Mouse (Mus musculus) monocyte, adult 5-6 weeks (primary cell): Measurements from ENCODE around the gene Smyd1. TPM values are rescaled to one million over a fixed set of nuclear protein-coding genes. Genes with fewer than 3 reads are reported as not detected.
"Not testable (repeated sequence)": the region's sequence is repeated elsewhere in the genome, so short reads cannot be mapped to it uniquely, and the experiment has no call there.

Source experiments
- ATAC-seq: fragments of 153-309, 156-312 bp; replicated peaks from 2 replicates; pipeline ENCODE4 v1.8.0; 2017; ENCODE audit warnings: mild to moderate bottlenecking; ENCODE audit not compliant: low TSS enrichment, insufficient number of reproducible peaks, severe bottlenecking, poor library complexity, low FRiP score
- total RNA-seq: library from RNA; stranded (forward); fragments of 200-1000, 200-491, 200-594 nt; gene quantifications from 3 replicates; pipeline ENCODE4 v1.2.3, GENCODE M21; 2017

Smyd1 gene
- total RNA-seq, 1 experiment from 2014 or later = not detected

DNA sequence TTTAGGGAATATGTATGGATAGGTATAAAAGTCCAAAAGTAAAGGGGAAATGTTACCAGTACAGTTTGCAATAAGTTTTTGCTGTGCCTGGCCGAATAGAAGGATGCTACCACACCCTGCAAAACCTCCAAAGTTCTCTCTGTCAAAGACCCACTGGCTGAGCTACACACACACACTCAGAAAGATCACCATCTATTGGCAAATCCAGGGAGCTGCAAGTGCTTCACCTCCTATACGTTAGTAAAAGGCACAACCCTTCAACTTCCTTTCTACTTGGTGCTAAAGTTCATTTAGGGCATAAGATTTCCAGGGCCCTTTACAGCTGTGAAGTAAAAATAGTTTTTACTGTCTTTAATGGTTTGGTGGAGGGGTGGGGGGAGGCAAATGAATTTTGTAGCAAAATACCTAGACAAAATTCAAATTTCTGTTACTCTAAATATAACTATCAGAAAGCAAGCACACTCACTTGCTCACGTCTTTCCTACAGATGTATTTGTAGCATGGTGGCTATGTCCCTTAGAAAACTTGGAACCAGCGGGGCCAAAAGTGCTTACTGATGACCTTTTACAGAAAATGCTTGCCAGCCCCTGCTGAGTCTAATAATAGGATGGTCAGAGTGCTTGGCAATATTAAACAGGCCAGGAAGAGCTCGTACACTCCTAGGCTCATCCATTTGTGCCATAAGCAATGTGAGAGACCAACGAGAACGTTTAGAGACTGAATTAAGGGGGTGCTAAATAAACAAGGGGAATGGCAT, 52.9 kb downstream of the Smyd1 start:
- ATAC-seq = no peak

DNA sequence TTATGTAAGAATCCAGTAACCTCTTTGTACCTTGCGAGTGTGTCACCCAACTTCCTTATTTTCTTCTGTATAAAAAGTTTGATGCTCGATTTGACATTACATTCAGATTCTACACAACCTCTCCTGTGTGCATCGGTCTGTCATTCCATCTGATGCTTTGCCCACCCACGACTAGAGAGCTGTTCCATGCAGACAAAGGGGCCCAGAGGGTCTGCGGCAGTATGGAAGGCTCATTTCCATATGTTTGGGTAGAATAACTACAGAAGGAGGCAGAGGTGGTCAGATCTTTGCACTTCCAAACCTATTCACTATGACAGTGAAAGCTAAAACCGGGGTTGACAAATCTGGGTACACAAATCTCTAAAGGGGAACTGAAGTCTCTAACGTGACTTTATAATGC, 54.4 kb downstream of the Smyd1 start:
- not testable (repeated sequence) for ATAC-seq

DNA sequence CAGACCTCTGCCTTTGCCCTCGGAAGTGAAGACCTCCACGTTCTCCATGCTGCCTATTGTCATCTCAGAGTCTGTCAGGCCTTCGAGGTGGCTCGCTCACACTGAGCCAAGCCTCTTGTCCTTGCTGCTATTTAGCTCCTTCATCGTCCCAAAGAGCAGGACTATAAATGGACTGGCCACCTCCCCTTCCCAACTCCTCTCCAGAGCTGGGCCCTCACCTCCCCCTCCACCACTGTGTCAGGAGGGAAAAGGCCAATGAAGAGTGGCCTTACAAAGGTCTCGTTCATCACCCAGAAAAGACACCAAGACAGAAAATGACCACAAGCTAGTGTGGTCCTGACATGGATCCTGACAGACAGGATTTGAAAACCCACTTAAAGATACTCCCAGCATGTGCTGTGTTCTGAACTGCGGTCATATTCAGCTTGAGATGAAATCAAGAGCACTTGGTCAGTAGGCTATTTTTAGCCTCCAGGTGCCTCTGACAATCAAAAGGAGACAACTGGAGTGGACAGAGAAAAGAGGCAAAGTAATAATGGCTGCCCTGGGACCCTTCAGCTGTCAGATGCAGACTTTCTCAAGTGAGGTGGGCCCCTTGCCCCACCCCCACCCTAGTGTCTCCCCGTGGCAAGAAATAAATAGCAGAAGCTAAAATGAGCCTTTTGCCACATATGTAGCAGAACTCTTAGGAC, 59.7 kb downstream of the Smyd1 start:
- ATAC-seq = no peak

DNA sequence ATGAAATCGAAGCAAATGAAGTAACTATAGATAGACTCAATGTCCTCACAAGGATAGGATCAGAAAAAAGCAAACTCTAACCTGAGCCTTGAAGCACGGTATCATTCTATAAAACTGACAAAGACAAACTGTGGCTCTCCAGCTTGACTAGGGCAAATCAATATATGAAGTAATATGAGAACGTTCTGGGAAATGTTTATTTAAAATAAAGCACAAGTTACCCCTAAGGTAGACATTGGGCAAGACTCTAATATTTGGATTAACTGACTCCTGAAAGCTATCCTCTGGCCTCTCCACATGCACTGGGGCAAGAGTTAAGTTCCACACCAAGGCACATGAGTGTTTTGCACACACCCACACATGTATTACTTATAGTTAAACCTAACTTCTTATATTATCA, 61.0 kb downstream of the Smyd1 start:
- ATAC-seq = no peak

DNA sequence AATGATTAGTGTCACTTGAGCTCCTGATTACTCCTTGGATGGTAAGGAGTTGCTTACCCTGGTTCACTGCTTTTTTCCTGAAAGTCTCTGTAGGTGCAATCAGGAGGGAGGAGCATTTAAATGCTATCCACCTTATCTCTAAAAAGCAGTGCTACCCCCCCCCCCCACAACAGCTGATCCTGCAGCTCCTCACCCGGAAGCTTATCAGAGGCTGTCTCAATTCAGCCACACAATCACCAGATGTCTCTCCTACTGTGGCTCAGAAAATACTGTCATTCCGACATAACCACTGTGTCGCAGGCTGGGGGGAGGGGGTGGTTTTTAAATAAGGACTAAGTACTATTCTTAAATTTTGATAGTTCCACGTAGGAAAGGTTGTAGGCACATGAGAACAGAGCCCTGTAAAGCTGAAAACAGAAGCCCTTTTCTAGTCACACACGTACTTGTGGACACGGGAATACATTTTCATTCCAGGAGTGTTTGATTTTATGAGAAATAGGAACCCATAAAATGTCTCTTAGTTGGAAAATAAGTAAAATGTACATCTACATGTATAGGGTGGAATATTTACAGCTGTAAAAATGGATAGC, 61.9 kb downstream of the Smyd1 start:
- no peak for ATAC-seq

DNA sequence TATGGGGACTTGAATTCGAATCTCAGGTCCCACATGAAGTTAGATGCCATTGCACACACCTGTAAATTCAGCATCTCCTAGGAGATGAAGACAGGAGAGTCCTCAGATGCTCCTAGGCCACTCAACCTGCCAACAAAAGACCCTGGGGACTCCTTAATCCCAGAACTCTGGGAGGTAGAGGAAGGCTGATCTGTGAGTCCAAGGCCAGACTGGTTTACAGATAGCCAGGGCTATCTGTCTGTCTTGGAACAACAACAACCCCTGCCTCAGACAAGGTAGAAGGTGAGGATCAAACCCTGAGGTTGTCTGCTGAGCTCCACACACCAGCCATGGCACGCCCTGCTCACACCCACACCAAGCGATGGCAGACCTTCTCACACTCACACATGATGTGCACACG, 62.9 kb downstream of the Smyd1 start:
- ATAC-seq = no peak

DNA sequence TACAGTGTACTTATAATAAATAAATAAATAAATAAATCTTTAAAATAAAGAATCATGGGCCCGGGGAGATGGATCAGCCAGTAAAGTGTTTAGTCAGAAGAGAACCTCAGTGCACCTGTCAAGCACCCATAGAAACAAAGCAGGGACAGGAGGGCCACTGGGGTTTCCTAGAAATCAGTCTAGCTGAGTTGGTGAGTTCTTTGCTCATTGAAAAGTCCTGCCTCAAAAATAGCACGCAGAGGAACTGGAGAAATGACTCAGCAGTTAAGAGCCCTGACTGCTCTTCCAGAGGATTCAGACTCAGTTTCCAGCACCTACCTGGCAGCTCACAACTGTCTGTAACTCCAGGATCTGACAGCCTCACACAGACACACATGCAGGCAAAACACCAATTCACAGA, 63.5 kb downstream of the Smyd1 start:
- ATAC-seq = no peak

DNA sequence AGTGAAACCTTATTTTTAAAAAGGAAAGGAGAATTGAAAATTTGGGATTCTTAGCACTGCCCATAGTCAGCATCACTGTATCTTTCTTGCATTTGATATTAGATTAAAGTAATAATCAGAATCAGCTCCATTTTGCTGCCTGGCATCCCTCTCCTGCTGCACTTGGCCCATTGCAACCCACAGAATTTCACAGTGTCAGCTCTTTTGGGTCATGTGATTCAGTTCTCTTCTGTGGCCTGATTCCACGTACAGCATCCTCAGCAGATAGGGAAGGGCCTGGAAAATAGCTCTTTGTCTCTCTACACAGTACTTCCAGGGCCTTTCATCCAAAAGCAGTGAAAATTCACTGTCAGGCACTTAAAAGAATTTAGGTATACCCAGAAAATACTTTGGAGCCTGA, 64.7 kb downstream of the Smyd1 start:
- no peak for ATAC-seq

DNA sequence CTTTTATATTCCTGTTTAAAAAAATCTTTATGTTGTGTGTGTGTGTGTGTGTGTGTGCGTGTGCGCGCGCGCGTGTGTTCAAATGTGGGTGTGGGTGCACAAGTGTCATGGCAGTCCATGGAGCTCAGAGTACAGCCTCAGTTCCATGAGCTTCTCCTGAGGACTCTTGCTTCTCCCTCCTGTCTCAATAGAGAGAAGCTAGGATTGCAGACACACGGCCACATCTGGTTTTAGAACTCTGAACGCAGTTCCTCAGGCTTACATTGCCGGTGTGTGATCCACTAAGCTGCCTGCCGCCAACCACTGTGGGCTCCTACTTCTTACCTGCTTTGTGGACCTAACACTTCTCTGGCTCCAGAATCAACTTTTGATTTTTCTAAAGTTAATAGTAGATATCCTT, 65.9 kb downstream of the Smyd1 start:
- no peak for ATAC-seq

DNA sequence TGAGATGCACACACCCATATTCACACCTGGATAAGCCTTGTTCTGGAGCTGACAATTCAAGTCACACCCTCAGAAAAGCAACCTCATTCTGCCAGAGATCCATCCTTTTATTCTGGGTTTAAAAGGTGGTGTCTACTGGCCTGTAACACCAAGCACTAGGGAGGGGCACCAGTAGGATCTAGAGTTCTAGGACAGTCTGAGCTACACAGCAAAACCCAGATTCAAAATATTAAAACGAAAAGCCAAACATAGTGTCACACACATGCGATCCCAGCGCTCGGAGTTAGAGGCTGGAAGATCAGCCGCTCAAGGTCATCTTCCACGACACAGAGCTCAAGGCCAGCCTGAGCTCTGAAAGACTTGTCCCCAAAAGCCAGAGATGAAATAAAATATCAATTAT, 67.6 kb downstream of the Smyd1 start:
- ATAC-seq = no peak

DNA sequence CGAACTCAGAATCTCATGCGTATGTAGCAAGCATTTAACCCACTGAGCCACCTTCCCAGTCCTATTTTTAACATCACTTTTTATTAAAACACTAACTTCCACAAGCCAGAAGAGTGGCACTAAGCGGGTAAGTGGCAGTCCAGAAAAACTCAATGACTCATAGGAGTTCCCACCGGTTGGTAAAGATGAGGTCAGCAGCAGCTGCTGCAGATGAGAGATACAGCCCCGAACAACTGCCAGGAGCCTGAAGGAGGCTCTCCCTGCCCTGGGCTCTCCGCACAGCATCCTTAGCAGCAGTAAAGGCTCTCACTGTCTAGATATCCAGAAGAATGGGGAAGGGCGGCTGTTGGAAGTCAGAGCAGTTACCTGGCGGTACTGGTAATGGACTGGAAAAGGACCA, 71.1 kb downstream of the Smyd1 start:
- ATAC-seq = no peak

DNA sequence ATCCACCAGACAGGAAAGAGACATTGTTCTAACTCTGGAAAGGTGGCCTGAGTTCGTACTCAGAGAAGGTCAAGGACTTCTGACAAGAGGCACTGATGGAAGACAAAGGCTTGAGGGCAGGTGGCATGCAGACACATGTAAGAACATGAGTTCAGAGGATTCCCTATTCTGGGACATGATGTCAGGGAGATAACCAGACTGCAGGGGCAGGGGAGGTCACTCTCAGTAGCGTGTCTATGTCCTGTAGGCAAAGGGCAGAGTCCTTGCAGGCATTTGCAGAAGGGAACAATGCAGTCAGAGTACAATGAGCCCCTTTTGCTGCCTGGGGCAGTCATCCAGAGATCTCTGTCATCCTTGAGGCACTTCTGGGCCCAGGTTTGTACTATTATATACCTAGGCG, 72.4 kb downstream of the Smyd1 start:
- ATAC-seq = no peak

DNA sequence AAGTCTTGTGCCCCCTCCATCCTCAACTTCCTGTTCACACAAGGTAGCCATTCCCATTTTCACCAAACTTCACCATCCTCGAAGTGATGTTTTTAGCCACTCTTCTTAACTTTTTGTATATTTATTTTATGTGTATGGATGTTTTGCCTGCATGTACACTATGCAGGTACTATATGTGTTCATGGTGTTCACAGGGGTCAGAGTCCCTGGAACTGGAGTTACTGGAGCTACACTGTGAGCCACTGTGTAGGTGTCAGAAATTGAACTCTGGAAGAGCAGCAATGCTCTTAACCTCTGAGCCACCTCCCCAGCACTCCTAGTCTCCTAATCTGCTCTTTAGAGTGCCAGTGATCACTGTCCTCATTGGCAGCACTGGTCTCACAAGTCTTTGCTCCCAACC, 73.6 kb downstream of the Smyd1 start:
- no peak for ATAC-seq

DNA sequence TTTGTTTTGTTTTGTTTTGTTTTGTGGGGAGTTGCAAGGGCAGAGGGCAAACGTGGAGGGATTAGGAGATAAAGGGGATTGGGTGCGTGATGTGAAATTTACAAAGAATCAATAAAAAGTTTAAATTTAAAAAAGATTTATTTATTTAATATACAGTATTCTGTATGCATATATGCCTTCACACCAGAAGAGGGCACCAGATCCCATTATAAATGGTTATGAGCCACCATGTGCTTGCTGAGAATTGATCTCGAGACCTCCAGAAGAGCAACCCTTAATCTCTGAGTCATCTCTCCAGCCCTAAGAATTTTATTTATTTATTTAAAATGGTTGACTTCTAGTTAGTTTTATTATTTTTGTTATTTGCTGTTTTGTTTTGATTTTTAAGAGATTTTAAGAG, 78.8 kb downstream of the Smyd1 start:
- ATAC-seq = no peak

DNA sequence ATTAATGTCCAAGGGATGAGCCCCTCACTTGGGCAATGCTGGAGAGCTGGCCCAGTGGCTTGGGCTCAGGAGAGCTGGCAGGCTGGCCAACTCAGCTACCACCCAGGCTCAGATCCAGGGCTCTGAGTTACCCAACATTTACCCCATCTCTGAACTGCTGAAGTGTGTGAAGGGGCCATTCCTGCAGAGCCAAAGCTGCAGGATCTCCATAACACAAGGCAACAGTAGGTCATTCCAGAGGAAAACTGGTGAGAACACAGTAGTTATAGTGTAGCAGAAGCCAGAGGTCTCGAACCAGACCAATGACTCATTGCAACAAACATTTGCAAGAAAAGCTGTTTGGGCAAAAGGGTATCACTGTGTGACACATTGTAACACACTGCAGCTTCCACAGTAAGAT, 79.2 kb downstream of the Smyd1 start:
- ATAC-seq = no peak

DNA sequence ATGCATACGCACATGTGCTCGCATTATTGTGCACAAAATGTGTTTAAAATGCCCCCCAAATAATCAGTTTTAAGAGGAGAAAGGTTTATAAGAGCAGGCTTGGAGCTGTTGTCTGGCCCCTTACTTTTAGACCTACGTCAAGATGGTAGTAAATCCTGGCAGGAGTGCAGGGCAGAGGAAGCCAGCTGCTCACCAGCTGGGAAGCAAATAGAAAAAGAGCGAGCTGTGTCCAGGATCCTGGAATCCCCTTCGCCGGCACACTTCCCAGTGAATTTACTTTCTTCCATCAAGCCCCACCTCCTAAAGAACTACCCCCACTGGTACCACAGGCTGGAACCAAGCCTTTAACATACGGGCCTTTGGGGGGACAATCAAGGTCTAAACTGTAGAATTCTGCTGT, 81.2 kb downstream of the Smyd1 start:
- no peak for ATAC-seq

DNA sequence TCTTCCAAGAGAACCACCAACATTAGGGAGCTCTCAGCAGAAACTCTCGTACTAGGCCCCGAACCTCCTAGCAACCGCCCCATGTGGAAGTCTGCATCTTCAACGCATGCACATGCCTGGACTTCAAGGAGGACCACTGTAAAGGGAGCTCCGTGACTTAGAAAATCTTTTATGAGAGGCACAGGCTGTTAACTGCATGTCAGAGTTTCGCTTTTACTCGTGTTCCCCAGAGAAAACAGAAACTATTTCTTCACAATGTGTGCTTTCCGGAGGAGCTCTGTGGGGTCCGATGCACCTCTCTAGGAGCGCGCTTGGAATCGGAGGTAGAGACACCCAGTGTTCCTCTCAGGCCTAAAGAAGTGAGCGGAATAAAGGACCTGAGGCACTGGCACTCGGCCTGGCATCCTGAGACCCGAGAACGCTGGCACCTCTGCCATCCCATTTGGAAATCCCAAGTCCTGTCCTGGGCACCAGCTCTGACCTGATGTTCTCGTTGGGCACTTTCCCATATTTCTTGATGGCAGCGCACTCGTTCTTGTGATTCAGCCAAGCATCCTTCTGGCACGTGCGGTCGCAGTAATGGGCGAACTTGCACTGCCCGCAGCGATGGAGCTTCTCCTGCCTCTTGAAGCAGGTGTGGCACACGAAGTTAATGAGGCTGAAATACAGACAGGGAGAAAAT, 82.8 kb downstream of the Smyd1 start:
- ATAC-seq = no peak

DNA sequence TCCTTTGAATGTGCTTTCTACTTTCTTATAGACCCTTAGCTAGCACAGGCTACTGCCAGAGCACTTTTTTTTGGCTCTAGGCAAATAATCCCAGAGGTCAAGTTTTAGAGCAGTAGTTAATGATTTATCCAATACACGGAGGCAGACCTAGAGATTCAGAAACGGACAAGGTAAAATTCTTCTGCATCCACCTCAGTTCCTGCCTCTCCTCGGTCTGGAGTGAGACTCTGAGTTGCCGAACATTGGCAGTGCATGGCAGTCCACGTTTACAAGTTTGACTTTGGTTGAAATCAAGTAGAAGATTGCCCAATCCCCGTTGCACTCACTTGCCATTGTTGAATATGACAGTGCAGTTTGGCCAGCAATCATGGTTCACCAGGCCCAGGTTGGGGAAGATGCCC, 85.0 kb downstream of the Smyd1 start:
- no peak for ATAC-seq

DNA sequence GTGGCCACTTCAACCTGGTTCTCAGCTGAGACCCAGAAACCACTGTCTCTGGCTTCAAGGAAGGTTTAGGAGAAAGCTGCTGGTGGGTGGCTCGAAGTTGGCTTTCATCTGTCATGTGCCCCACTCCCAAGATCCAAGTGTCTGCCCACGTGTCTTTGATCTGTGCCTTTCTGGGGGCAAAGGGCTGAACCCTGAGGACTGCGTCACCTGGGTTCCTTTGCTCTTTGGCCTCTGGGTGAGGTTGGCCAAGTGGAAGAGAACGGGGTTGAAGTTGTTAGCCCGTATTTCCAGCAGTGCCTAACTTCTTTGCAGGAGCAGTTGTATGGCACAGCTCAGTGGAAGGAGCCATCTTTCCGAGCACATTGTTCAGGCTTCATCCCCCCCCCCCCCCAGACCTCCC, 85.5 kb downstream of the Smyd1 start:
- no peak for ATAC-seq

DNA sequence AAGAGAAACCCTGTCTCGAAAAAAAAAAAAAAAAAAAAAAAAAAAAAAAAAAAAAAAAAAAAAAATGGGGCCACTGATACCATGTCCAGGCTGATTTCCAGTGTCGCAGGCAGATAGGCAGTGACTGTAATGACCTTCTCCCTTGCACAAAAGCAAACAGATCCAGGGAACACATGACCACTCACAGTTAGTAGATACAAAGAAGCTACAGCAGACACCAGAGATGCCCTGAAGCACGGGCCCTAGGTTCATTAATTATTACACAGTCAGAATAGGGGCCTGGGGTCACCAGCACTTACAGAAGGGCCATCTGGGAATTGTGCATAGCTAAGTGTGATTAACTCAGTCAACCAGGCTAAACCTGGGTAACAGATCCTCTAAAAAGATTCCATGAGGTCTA, 86.1 kb downstream of the Smyd1 start:
- no peak for ATAC-seq
